Mouse (Mus musculus) neural tube, embryonic 14.5 days (tissue): ENCODE results near the gene Gm21969. TPM values are rescaled to one million over a fixed set of nuclear protein-coding genes. Genes with fewer than 3 reads are reported as not detected.

Experiments used
- ATAC-seq: fragments of 200-750 bp; cut with Nextera tagmentation; 2 replicates; pipeline ENCODE4 v1.8.0; 2017; ENCODE audit warnings: low read depth, mild to moderate bottlenecking, moderate TSS enrichment, moderate library complexity
- H3K27ac ChIP-seq: fragments of 300-500 bp; sonication (generic); 2 replicates; pipeline ENCODE4 v1.5.1; 2014; ENCODE audit warnings: low read depth, mild to moderate bottlenecking, control low read depth, low read length, moderate library complexity, mixed read lengths
- H3K27me3 ChIP-seq: fragments of 300-500 bp; sonication (generic); 2 replicates; pipeline ENCODE4 v1.6.1; 2014; ENCODE audit warnings: low read length; ENCODE audit not compliant: control insufficient read depth, insufficient read depth
- H3K36me3 ChIP-seq: fragments of 300-500 bp; sonication (generic); 2 replicates; pipeline ENCODE4 v1.6.1; 2014; ENCODE audit warnings: low read length, mixed read lengths; ENCODE audit not compliant: control insufficient read depth, insufficient read depth
- H3K4me1 ChIP-seq: fragments of 300-500 bp; sonication (generic); 2 replicates; pipeline ENCODE4 v1.6.1; 2014; ENCODE audit warnings: low read length; ENCODE audit not compliant: control insufficient read depth, insufficient read depth
- H3K4me2 ChIP-seq: fragments of 300-500 bp; sonication (generic); 2 replicates; pipeline ENCODE4 v1.6.1; 2014; ENCODE audit warnings: mild to moderate bottlenecking, low read depth, low read length, control low read depth
- H3K4me3 ChIP-seq: fragments of 300-500 bp; sonication (generic); 2 replicates; pipeline ENCODE4 v1.5.1; 2014; ENCODE audit warnings: low read depth, low read length, control low read depth, mixed read lengths
- H3K9ac ChIP-seq: fragments of 300-500 bp; sonication (generic); replicated peaks from 2 replicates; pipeline ENCODE4 v1.6.1; 2014; ENCODE audit warnings: low read depth, mild to moderate bottlenecking, control low read depth, low read length, mixed read lengths
- H3K9me3 ChIP-seq: fragments of 300-500 bp; sonication (generic); 2 replicates; pipeline ENCODE4 v1.6.1; 2016; ENCODE audit warnings: low read length; ENCODE audit not compliant: control insufficient read depth
- WGBS: fragments of 180-500 bp; shearing (Covaris S2); extraction: QIAGEN DNeasy Blood & Tissue Kit; methylation state at CpG from one replicate; pipeline ENCODE4 v1.1.7; 2014; 5-methylcytosine and 5-hydroxymethylcytosine counted together
- polyA plus RNA-seq: library from polyadenylated mRNA; unstranded; fragments of >200 nt; fragmentation: Nextera tagmentation; extraction: Ambion mirVana; gene quantifications from 2 replicates; pipeline ENCODE4 v1.2.1, GENCODE M21; 2014

Gene Gm21969
- polyA plus RNA-seq, 1 experiment from 2014 or later, result not detected

DNA sequence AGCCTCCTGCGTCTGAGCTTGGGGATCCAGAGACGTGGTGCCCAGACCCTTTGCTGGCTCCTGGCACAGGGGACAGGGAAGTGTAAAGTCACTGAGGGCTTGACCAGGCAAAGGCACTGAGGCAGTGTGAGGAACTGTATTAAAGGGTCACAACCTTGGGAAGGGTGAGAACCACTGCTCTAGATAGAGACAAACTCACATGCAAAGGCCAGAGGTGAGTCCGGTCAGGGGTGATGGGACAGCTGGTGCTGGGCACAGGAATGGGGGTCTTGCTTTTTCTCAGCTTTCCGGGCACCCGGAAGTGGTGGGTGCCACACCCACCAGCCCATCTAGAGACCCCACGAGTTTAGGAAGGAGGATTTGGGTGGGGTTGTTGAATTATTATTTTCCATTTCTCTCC lies 9.6 kb upstream of the Gm21969 start:
- 79% methylated on average over 6 of the region's 6 CpGs for WGBS

DNA sequence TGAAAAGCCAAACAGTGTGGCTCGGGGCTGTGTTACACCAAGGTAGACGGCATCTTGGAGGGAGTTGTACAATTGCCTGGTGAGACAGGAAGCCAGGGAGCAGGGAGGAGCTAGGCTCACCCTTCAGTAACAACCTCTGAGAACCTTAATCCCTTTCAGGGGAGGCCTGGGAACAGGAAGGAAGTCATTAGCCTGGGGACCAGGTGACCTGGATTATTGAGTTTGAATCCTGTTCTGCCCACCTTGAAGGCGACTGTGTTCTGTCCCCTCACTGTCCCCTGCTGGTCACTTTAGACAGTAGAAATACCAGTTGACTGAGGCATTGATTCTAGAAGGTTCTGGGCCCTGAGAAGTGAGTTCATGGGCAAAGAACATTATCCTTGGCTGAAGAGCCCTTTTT lies 8.9 kb upstream of the Gm21969 start:
- Histone ChIP-seq H3K27me3 (no peaks in the 10 kb centered on the region), H3K9ac (no peak overlapping the region), H3K9me3 (no peaks in the 10 kb centered on the region), H3K4me2 (no peak overlapping the region), H3K4me3 (no peak overlapping the region), H3K27ac (no peak overlapping the region), H3K36me3 (no peaks in the 10 kb centered on the region), H3K4me1 (peaks cover 50% of the 10 kb centered on the region)
- ATAC-seq, result no peak
- 66% methylated on average over 3 of the region's 3 CpGs for WGBS

More for the DNA sequence above, 9.6 kb upstream of the Gm21969 start:
- Histone ChIP-seq H3K4me3 (no peak overlapping the region), H3K9me3 (no peaks in the 10 kb centered on the region), H3K36me3 (no peaks in the 10 kb centered on the region), H3K4me2 (no peak overlapping the region), H3K4me1 (peaks cover 44% of the 10 kb centered on the region), H3K27ac (no peak overlapping the region), H3K27me3 (no peaks in the 10 kb centered on the region), H3K9ac (no peak overlapping the region)
- ATAC-seq, result no peak

DNA sequence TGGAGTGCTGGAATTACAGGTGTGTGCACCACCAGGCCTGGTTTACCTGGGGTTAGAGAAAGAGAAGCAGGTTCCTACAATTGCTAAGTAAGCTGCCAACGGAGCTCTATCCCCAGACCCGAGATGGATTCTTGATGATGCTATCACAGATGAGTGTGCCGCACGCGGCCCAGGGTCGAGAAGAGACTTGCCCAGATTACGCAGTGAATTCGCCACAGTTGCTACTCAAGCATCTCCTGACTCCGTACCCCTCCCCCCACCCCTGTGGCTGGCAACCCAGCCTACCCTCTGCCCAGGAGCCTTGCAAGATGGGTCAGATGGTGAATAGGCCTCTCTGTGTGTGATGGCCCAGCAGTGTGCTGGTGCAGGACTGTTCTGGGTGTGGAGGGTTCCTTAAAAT lies 6.3 kb upstream of the Gm21969 start:
- peak overlapping the region; percentile 2; the same call in 1 of the 2 replicates for H3K9ac ChIP-seq
- peak; percentile 10; the same call in 1 of the 2 replicates for ATAC-seq
- peaks cover 50% of the 10 kb centered on the region for H3K4me1 ChIP-seq
- H3K27ac ChIP-seq, result peak overlapping the region; percentile 83; the same call in 1 of the 2 replicates
- H3K9me3 ChIP-seq, result no peaks in the 10 kb centered on the region
- H3K4me2 ChIP-seq, result peak overlapping the region; percentile 14; the same call in 1 of the 2 replicates
- H3K27me3 ChIP-seq, result no peaks in the 10 kb centered on the region
- H3K36me3 ChIP-seq, result no peaks in the 10 kb centered on the region
- H3K4me3 ChIP-seq, result no peak overlapping the region
- WGBS, result 8% methylated on average over 9 of the region's 9 CpGs

GRCm38 (mm10) chr4:139597286-139598284 lies 5.4 kb upstream of the Gm21969 start:
- no peaks in the 10 kb centered on the region for H3K27me3 ChIP-seq

GRCm38 (mm10) chr4:139598356-139598755 lies 4.6 kb upstream of the Gm21969 start:
- no peak for ATAC-seq
- H3K4me3 ChIP-seq, result no peak overlapping the region
- no peaks in the 10 kb centered on the region for H3K36me3 ChIP-seq
- peak overlapping the region; percentile 20; the same call in 1 of the 2 replicates for H3K4me2 ChIP-seq
- no peaks in the 10 kb centered on the region for H3K27me3 ChIP-seq
- H3K4me1 ChIP-seq, result peaks cover 50% of the 10 kb centered on the region
- H3K27ac ChIP-seq, result peak overlapping the region; percentile 83
- H3K9me3 ChIP-seq, result no peaks in the 10 kb centered on the region
- 0 out of 2 replicates have a peak overlapping the region, but pooled peaks have one; percentile 12 for H3K9ac ChIP-seq
- 25% methylated on average over 13 of the region's 13 CpGs for WGBS

More at GRCm38 (mm10) chr4:139597286-139598284, 5.4 kb upstream of the Gm21969 start:
- WGBS, result 57% methylated on average over 20 of the region's 20 CpGs
- H3K9ac ChIP-seq, result peak overlapping the region; percentile 11; the same call in 1 of the 2 replicates
- H3K4me3 ChIP-seq, result no peak overlapping the region
- ATAC-seq, result no peak
- H3K36me3 ChIP-seq, result no peaks in the 10 kb centered on the region
- no peaks in the 10 kb centered on the region for H3K9me3 ChIP-seq
- H3K4me1 ChIP-seq, result peaks cover 50% of the 10 kb centered on the region
- H3K4me2 ChIP-seq, result peak overlapping the region; percentile 20; the same call in 1 of the 2 replicates
- H3K27ac ChIP-seq, result peak overlapping the region; percentile 83

DNA sequence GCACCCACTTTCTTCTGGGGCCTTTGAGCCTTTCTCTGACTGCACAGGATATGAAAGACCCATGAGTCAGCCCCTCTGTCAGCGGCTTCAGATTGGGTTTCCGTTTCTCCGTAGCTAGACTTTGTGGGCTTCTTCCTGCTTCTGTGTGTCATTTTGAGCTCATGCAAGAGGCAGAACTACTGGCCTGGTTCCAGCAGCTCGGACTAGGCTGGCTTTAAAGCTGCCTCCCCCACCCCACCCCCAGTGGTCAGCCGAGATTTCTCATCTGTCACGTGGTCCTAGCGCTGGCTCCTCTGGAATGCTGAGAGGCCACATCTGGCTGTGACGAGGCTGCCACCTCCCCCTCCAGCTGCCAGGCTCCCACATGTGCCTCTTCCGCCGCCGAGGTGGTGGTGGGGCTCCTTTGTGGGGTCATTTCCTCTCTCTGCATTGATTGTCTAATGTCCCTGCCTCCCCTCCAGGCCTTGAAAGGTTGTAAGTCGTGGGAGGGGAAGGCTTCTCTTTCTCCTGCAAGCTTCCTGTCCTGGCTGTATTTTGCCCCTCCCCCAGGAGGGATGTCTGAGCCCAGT lies 4.0 kb upstream of the Gm21969 start:
- no peaks in the 10 kb centered on the region for H3K36me3 ChIP-seq
- H3K4me1 ChIP-seq, result peaks cover 50% of the 10 kb centered on the region
- H3K27ac ChIP-seq, result peak overlapping the region; percentile 83
- H3K4me2 ChIP-seq, result peak overlapping the region; percentile 38
- H3K27me3 ChIP-seq, result no peaks in the 10 kb centered on the region
- ATAC-seq, result peak; percentile 26; the same call in 1 of the 2 replicates
- under 1% methylated on average over 12 of the region's 12 CpGs for WGBS
- H3K9me3 ChIP-seq, result no peaks in the 10 kb centered on the region
- H3K9ac ChIP-seq, result peak overlapping the region; percentile 37; the same call in 1 of the 2 replicates
- no peak overlapping the region for H3K4me3 ChIP-seq

GRCm38 (mm10) chr4:139601519-139602356 lies 1.2 kb upstream of the Gm21969 start:
- Histone ChIP-seq H3K9ac (no peak overlapping the region), H3K27ac (no peak overlapping the region), H3K4me1 (peaks cover 31% of the 10 kb centered on the region), H3K4me3 (no peak overlapping the region), H3K36me3 (no peaks in the 10 kb centered on the region), H3K27me3 (no peaks in the 10 kb centered on the region), H3K4me2 (no peak overlapping the region), H3K9me3 (no peaks in the 10 kb centered on the region)
- ATAC-seq, result no peak
- WGBS, result 57% methylated on average over 7 of the region's 7 CpGs

DNA sequence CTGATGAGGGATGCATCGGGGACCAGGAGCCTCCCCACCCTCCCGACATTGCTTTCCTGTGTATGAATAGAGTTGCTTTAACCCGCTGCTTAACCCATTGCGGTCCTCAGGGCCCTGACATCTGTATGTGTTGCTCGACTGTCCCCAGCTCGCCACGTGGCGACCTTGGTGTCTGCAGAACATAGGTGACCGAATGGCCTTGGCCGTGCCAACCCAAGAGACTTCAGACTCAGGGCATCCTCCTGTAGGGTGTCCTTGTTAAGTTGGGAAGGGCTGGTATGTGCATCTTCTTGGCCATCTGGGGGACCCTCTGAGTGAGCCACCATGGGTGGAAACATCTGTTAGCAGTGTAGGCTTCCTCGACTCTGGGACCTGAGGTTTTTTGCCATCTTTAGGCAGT lies 2.2 kb downstream of the Gm21969 start:
- no peaks in the 10 kb centered on the region for H3K4me1 ChIP-seq
- no peak overlapping the region for H3K4me3 ChIP-seq
- H3K4me2 ChIP-seq, result no peak overlapping the region
- H3K9me3 ChIP-seq, result no peaks in the 10 kb centered on the region
- H3K27ac ChIP-seq, result no peak overlapping the region
- ATAC-seq, result no peak
- H3K9ac ChIP-seq, result no peak overlapping the region
- no peaks in the 10 kb centered on the region for H3K27me3 ChIP-seq
- peaks cover 8% of the 10 kb centered on the region; the same call in 1 of the 2 replicates for H3K36me3 ChIP-seq
- 88% methylated on average over 11 of the region's 11 CpGs for WGBS
